Mouse (Mus musculus): Measurements from ENCODE around the gene Gtf2a1l. TPM values are rescaled to one million over a fixed set of nuclear protein-coding genes. Genes with fewer than 3 reads are reported as not detected.

Gtf2a1l gene
- not detected in 2 replicates for polyA plus RNA-seq (2011; ENCODE audit: insufficient read length, low read depth, missing spikeins)

DNA sequence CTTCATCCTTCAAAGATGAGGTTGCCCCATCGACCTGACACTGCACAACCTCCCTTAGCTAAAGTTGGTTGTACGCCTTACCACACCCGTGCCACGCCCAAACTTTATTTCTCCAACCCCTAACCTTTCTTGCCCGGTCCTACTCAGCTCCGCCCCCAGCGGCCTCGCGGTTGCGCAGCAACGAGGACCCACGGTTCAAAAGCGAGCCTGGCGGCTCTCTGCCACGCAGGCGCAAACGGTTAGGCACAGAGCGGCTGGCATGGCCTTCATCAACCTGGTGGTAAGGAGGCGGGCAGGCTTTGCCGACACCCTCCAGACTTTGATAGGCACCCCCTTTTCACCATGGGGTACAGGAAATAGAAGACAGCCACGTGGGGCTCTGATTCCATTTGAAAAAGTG is at the start of gene Gtf2a1l:
Gtf2a1l (plus strand) TSS at position 209 of the 400 bp plus-strand sequence.
- no peak within 1 kb of the TSS for H3K27ac ChIP-seq (ENCODE audit: insufficient read depth, low read length)
- TF ChIP-seq POLR2A (IDR thresholded peaks at IDR 0.05; ENCODE audit: low read depth, low read length), result no peak
- no peak for TF ChIP-seq CTCF (IDR thresholded peaks at IDR 0.05; ENCODE audit: borderline replicate concordance, insufficient read depth, low read length)
- H3K4me3 ChIP-seq (ENCODE audit: insufficient read depth, low read length), result no peak within 1 kb of the TSS
- no peaks in the 10 kb centered on the region for H3K4me1 ChIP-seq (ENCODE audit: control insufficient read depth, insufficient read depth, low read length)

GRCm38 (mm10) chr17:88620935-88621334 is 47.5 kb upstream of the Gtf2a1l start:
- Histone ChIP-seq H3K4me1 (ENCODE audit: control insufficient read depth, insufficient read depth, low read length) (peaks cover 3% of the 10 kb centered on the region; the same call in 1 of the 2 replicates), H3K27ac (ENCODE audit: insufficient read depth, low read length) (no peak overlapping the region), H3K4me3 (ENCODE audit: insufficient read depth, low read length) (no peak overlapping the region)
- no peak for TF ChIP-seq POLR2A (IDR thresholded peaks at IDR 0.05; ENCODE audit: low read depth, low read length)
- no peak for TF ChIP-seq CTCF (IDR thresholded peaks at IDR 0.05; ENCODE audit: borderline replicate concordance, insufficient read depth, low read length)

DNA sequence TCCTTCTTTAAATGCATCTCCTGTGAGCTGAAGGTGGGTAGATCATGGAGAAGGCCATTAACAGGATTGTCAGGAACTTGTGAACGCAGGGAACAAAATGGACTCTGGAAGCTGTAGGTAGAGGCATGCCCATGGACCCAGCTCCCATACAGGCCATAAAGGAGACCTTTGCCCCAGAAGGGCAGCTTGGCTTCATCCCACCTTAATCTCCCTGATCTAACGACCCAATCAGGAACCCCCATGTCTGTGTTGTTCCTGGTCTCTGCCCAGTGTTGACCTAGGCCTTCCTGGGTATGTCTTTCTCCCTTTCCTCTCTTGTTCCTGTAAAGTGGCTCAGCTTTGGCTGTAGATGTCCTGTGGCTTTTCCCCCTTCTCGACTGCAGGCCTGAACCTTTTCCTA is 47.1 kb upstream of the Gtf2a1l start:
- Histone ChIP-seq H3K4me1 (ENCODE audit: control insufficient read depth, insufficient read depth, low read length) (peaks cover 3% of the 10 kb centered on the region; the same call in 1 of the 2 replicates), H3K4me3 (ENCODE audit: insufficient read depth, low read length) (no peak overlapping the region), H3K27ac (ENCODE audit: insufficient read depth, low read length) (no peak overlapping the region)
- TF ChIP-seq CTCF (IDR thresholded peaks at IDR 0.05; ENCODE audit: borderline replicate concordance, insufficient read depth, low read length), result no peak
- no peak for TF ChIP-seq POLR2A (IDR thresholded peaks at IDR 0.05; ENCODE audit: low read depth, low read length)

GRCm38 (mm10) chr17:88622711-88623110 is 45.7 kb upstream of the Gtf2a1l start:
- Histone ChIP-seq H3K27ac (ENCODE audit: insufficient read depth, low read length) (no peak overlapping the region), H3K4me3 (ENCODE audit: insufficient read depth, low read length) (no peak overlapping the region), H3K4me1 (ENCODE audit: control insufficient read depth, insufficient read depth, low read length) (peaks cover 3% of the 10 kb centered on the region; the same call in 1 of the 2 replicates)
- no peak for TF ChIP-seq CTCF (IDR thresholded peaks at IDR 0.05; ENCODE audit: borderline replicate concordance, insufficient read depth, low read length)
- no peak for TF ChIP-seq POLR2A (IDR thresholded peaks at IDR 0.05; ENCODE audit: low read depth, low read length)

DNA sequence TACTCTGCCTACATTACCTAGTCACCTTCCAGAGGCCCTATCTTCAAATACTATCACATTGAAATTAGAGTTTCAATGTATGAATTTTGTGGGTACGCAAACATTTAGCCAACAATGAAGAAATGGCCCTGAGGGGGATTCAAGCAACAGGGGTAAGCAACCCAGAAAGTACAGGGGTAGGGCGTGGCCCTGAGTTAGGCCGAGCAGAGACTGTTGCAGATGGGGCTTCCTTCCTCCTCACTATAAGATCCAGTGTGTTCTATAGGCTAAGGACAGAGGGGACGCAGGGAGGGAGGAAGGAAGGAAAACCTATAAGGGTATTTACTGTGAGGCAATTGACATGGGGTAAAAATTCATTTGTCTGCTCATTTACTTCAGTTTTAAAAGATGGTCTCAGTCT is 44.1 kb upstream of the Gtf2a1l start:
- Histone ChIP-seq H3K4me3 (ENCODE audit: insufficient read depth, low read length) (no peak overlapping the region), H3K27ac (ENCODE audit: insufficient read depth, low read length) (no peak overlapping the region), H3K4me1 (ENCODE audit: control insufficient read depth, insufficient read depth, low read length) (peaks cover 3% of the 10 kb centered on the region; the same call in 1 of the 2 replicates)
- TF ChIP-seq POLR2A (IDR thresholded peaks at IDR 0.05; ENCODE audit: low read depth, low read length), result no peak

- no peak for TF ChIP-seq CTCF (IDR thresholded peaks at IDR 0.05; ENCODE audit: borderline replicate concordance, insufficient read depth, low read length)
- no peak for TF ChIP-seq POLR2A (IDR thresholded peaks at IDR 0.05; ENCODE audit: low read depth, low read length)
- peak overlapping the region; percentile 91 for H3K27ac ChIP-seq (ENCODE audit: insufficient read depth, low read length)
- no peak overlapping the region for H3K4me3 ChIP-seq (ENCODE audit: insufficient read depth, low read length)
- peaks cover 6% of the 10 kb centered on the region; the same call in 1 of the 2 replicates for H3K4me1 ChIP-seq (ENCODE audit: control insufficient read depth, insufficient read depth, low read length)
Observed at GRCm38 (mm10) chr17:88625350-88625749, 43.1 kb upstream of the Gtf2a1l start.

DNA sequence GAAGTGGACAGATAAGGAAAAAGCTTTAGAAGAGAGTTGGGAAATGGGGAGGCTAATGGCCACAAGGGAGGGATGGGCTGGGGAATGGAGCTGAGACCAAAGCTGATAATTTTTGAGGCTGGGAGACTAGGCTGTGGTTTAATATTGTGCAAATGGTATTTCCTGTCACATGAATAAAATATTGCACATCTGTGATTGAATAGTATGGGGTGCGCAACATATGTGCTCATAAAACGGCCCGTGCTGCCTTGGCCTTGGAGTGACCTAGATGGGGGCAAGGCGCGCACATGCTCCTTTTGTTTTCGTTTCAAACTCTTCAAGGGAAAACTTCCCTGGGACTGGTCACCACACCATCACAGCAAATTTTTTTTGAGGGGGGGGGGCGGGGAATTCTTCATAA is 42.5 kb upstream of the Gtf2a1l start:
- no peak overlapping the region for H3K4me3 ChIP-seq (ENCODE audit: insufficient read depth, low read length)
- peak overlapping the region; percentile 91 for H3K27ac ChIP-seq (ENCODE audit: insufficient read depth, low read length)
- TF ChIP-seq POLR2A (IDR thresholded peaks at IDR 0.05; ENCODE audit: low read depth, low read length) (no peak), CTCF (IDR thresholded peaks at IDR 0.05; ENCODE audit: borderline replicate concordance, insufficient read depth, low read length) (no peak)
- H3K4me1 ChIP-seq (ENCODE audit: control insufficient read depth, insufficient read depth, low read length), result peaks cover 9% of the 10 kb centered on the region; the same call in 1 of the 2 replicates

DNA sequence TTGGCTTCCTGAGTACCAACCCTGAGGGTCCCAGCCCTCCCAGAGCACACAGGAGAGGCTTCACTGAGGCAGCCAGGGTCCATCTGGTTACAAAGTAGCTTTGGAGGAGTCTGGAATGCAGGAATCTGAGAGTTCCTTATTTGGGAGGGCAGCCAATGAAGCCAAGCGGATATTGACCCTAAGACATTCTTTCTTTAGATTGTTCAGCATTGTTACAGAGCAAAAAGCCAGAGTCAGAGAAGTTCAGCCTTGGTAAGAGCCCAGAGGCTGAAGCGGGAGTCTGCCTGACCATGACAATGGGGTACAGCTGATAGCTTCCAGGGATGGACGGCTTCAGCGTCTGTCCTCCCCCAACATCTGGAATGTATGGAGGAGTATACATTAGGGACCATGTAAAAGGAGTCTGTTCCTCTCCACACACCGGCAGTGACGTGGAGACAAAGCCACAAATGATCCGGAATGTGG is 42.1 kb upstream of the Gtf2a1l start:
- peaks cover 9% of the 10 kb centered on the region; the same call in 1 of the 2 replicates for H3K4me1 ChIP-seq (ENCODE audit: control insufficient read depth, insufficient read depth, low read length)
- no peak for TF ChIP-seq CTCF (IDR thresholded peaks at IDR 0.05; ENCODE audit: borderline replicate concordance, insufficient read depth, low read length)
- peak; percentile 68 for TF ChIP-seq POLR2A (IDR thresholded peaks at IDR 0.05; ENCODE audit: low read depth, low read length)
- H3K27ac ChIP-seq (ENCODE audit: insufficient read depth, low read length), result peak overlapping the region; percentile 91
- peak overlapping the region; percentile 74 for H3K4me3 ChIP-seq (ENCODE audit: insufficient read depth, low read length)

- H3K4me3 ChIP-seq (ENCODE audit: insufficient read depth, low read length), result peak overlapping the region; percentile 74
- H3K4me1 ChIP-seq (ENCODE audit: control insufficient read depth, insufficient read depth, low read length), result peaks cover 12% of the 10 kb centered on the region; the same call in 1 of the 2 replicates
- no peak; the same call in 1 of the 2 replicates for TF ChIP-seq POLR2A (IDR thresholded peaks at IDR 0.05; ENCODE audit: low read depth, low read length)
- TF ChIP-seq CTCF (IDR thresholded peaks at IDR 0.05; ENCODE audit: borderline replicate concordance, insufficient read depth, low read length), result no peak
- H3K27ac ChIP-seq (ENCODE audit: insufficient read depth, low read length), result peak overlapping the region; percentile 91
Observed at GRCm38 (mm10) chr17:88627150-88627549, 41.3 kb upstream of the Gtf2a1l start.

- H3K4me3 ChIP-seq (ENCODE audit: insufficient read depth, low read length), result peak overlapping the region; percentile 74
- TF ChIP-seq CTCF (IDR thresholded peaks at IDR 0.05; ENCODE audit: borderline replicate concordance, insufficient read depth, low read length) (no peak), POLR2A (IDR thresholded peaks at IDR 0.05; ENCODE audit: low read depth, low read length) (peak; percentile 32; the same call in 1 of the 2 replicates)
- peak overlapping the region; percentile 91 for H3K27ac ChIP-seq (ENCODE audit: insufficient read depth, low read length)
- H3K4me1 ChIP-seq (ENCODE audit: control insufficient read depth, insufficient read depth, low read length), result peaks cover 12% of the 10 kb centered on the region; the same call in 1 of the 2 replicates
Observed at GRCm38 (mm10) chr17:88628676-88629380, 39.6 kb upstream of the Gtf2a1l start.
